Comparison of ENCODE assay signal across 10 mouse cellular contexts in genomic region chr6:59500818-59501217, GRCm38 (mm10).
DNase-seq lines count a peak whose midpoint lies in the region; ATAC-seq and TF ChIP-seq lines count a peak whose summit lies in the region.
"Had no signal": no experiment of that assay in that cellular context is flagged by ENCODE, and none has a peak within 500 bp of the region (broad histone marks: within the 10 kb centered on the region; RNA-seq: fewer than 3 reads in every experiment).

No protein-coding gene starts in this region.

- no peak overlapping the region for H3K4me2 ChIP-seq in hindbrain, embryonic 11.5 days (replicated peaks; ENCODE audit: low read depth, low read length)
- H3K4me2 ChIP-seq: liver, embryonic 11.5 days; midbrain, embryonic 15.5 days had no signal

- TF ChIP-seq CTCF in layer of hippocampus, adult 2 months (conservative IDR thresholded peaks at IDR 0.05): peak; percentile 83
- peak; percentile 64 for TF ChIP-seq CTCF in Patski (IDR thresholded peaks at IDR 0.05)

- H3K36me3 ChIP-seq in hindbrain, embryonic 11.5 days (ENCODE audit: control insufficient read depth, insufficient read depth, low read length): no peaks in the 10 kb centered on the region
- H3K36me3 ChIP-seq: midbrain, embryonic 15.5 days had no signal

- H3K9ac ChIP-seq in hindbrain, embryonic 11.5 days (ENCODE audit: low read depth, low read length): no peak overlapping the region
- H3K9ac ChIP-seq: midbrain, embryonic 15.5 days had no signal

- no peak overlapping the region for H3K4me3 ChIP-seq in layer of hippocampus, adult 2 months
- no peak overlapping the region for H3K4me3 ChIP-seq in hindbrain, embryonic 11.5 days (ENCODE audit: low read depth, low read length)
- H3K4me3 ChIP-seq: midbrain, embryonic 15.5 days had no signal

- H3K9me3 ChIP-seq in hindbrain, embryonic 11.5 days (ENCODE audit: control insufficient read depth, low read length): no peaks in the 10 kb centered on the region
- H3K9me3 ChIP-seq: midbrain, embryonic 15.5 days had no signal

- peak; percentile 12 to 15 for DNase-seq in cerebellum, adult 18-20 months
- DNase-seq in layer of hippocampus, adult 2 months (ENCODE audit: low spot score in 2 of 2): peak; percentile 6 to 23
- DNase-seq in layer of hippocampus, adult 9-10 months (ENCODE audit: low spot score): no peak
- no peak for DNase-seq in Patski (ENCODE audit: low read depth, low spot score)
- DNase-seq in layer of hippocampus, adult 9-11 months: peak; percentile 23
- no peak for DNase-seq in hindbrain, embryonic 11.5 days (ENCODE audit: low spot score)

- WGBS in hindbrain, embryonic 11.5 days: 33% methylated on average over 1 of the region's 1 CpGs

- ATAC-seq in cerebellum, adult (ENCODE audit: insufficient number of reproducible peaks, low FRiP score, low TSS enrichment): no peak
- peak; percentile 44 for ATAC-seq in Patski
- ATAC-seq in megakaryocyte-erythroid progenitor cell, adult 5-6 weeks (replicated peaks; ENCODE audit: low FRiP score, low TSS enrichment, poor library complexity, severe bottlenecking): no peak
- no peak for ATAC-seq in hindbrain, embryonic 11.5 days (ENCODE audit: low FRiP score)
- ATAC-seq: midbrain, embryonic 15.5 days had no signal

- H3K27me3 ChIP-seq in Patski: peaks cover 10% of the 10 kb centered on the region
- H3K27me3 ChIP-seq in hindbrain, embryonic 11.5 days (ENCODE audit: control insufficient read depth, insufficient read depth, low read length): no peaks in the 10 kb centered on the region
- H3K27me3 ChIP-seq: midbrain, embryonic 15.5 days had no signal

- H3K27ac ChIP-seq in layer of hippocampus, adult 2 months: no peak overlapping the region
- H3K27ac ChIP-seq in hindbrain, embryonic 11.5 days (ENCODE audit: low read depth, low read length): no peak overlapping the region
- H3K27ac ChIP-seq: midbrain, embryonic 15.5 days had no signal

- POLR2A ChIA-PET in Patski (lab: Charles Lee): no interaction called here

- H3K4me1 ChIP-seq in hindbrain, embryonic 11.5 days (replicated peaks; ENCODE audit: control insufficient read depth, insufficient read depth, low read length): no peaks in the 10 kb centered on the region
- H3K4me1 ChIP-seq: midbrain, embryonic 15.5 days had no signal

- in situ Hi-C loops in Patski (cut with MboI; ENCODE audit: low pct_unique_long_range_greater_than_20kb): loop anchor here (25.0 kb wide), 1 partner anchor 711 kb away; no protein-coding TSS in a partner anchor

- CTCF ChIA-PET in Patski (lab: Charles Lee): interaction anchor here (0.8 to 1.1 kb wide), 3 partner anchors 13 to 31 kb away, joined by 3 read pairs; no protein-coding TSS in a partner anchor

Comparison
In these comparisons a context has a peak if more than half of its experiments do, and no peak if none do; other contexts are left out.
1. DNase-seq: peak in cerebellum, adult 18-20 months (2 of 2), layer of hippocampus, adult 2 months (2 of 2) and layer of hippocampus, adult 9-11 months (single experiment); none in layer of hippocampus, adult 9-10 months (single experiment), Patski (single experiment) and hindbrain, embryonic 11.5 days (single experiment).